ENCODE assay signal across 8 mouse cellular contexts in genomic region chr7:81167124-81167523, GRCm38 (mm10). TPM values are rescaled to one million over a fixed set of nuclear protein-coding genes. Genes with fewer than 3 reads are reported as not detected.
DNase-seq lines count a peak whose midpoint lies in the region; ATAC-seq and TF ChIP-seq lines count a peak whose summit lies in the region.

No protein-coding gene starts in this region.

- H3K27me3 ChIP-seq in Patski = no peaks in the 10 kb centered on the region
- no peaks in the 10 kb centered on the region for H3K27me3 ChIP-seq in forebrain, embryonic 12.5 days
- H3K27me3 ChIP-seq in midbrain, embryonic 16.5 days (ENCODE audit: control insufficient read depth, insufficient read depth, low read depth, low read length) = no peaks in the 10 kb centered on the region

- no peak overlapping the region for H3K27ac ChIP-seq in forebrain, embryonic 12.5 days
- no peak overlapping the region for H3K27ac ChIP-seq in midbrain, embryonic 16.5 days (ENCODE audit: low read length)

- in situ Hi-C loops in Patski (cut with MboI; ENCODE audit: low pct_unique_long_range_greater_than_20kb) = loop anchor here (10.0 kb wide), 2 partner anchors 148 to 358 kb away; no protein-coding TSS in a partner anchor

- no peaks in the 10 kb centered on the region for H3K36me3 ChIP-seq in forebrain, embryonic 12.5 days (replicated peaks)
- H3K36me3 ChIP-seq in midbrain, embryonic 16.5 days (ENCODE audit: control insufficient read depth, insufficient read depth, low read length) = no peaks in the 10 kb centered on the region

- H3K9me3 ChIP-seq in forebrain, embryonic 12.5 days = no peaks in the 10 kb centered on the region
- H3K9me3 ChIP-seq in midbrain, embryonic 16.5 days (replicated peaks; ENCODE audit: control insufficient read depth, low read length, poor library complexity, severe bottlenecking) = no peaks in the 10 kb centered on the region

- CTCF ChIA-PET in Patski (lab: Charles Lee) = interaction anchor here (0.7 to 9.4 kb wide), 18 partner anchors 9 to 175 kb away, joined by 3 to 148 read pairs (median 4); partner anchors contain the start of gene Rps17

- peak; percentile 85 for TF ChIP-seq CTCF in Patski (IDR thresholded peaks at IDR 0.05)

- 49% methylated on average over 3 of the region's 3 CpGs for WGBS in forebrain, embryonic 12.5 days
- 38% methylated on average over 3 of the region's 3 CpGs for WGBS in midbrain, embryonic 16.5 days

- no peak overlapping the region for H3K9ac ChIP-seq in forebrain, embryonic 12.5 days
- no peak overlapping the region for H3K9ac ChIP-seq in midbrain, embryonic 16.5 days (ENCODE audit: low read depth, low read length)

- POLR2A ChIA-PET in Patski (lab: Charles Lee) = interaction anchor here (0.9 to 1.6 kb wide), 4 partner anchors 153 to 176 kb away, joined by 3 to 7 read pairs (median 5); no protein-coding TSS in a partner anchor

- no peak overlapping the region for H3K4me2 ChIP-seq in forebrain, embryonic 12.5 days
- H3K4me2 ChIP-seq in midbrain, embryonic 16.5 days (ENCODE audit: low read length) = no peak overlapping the region

- intact Hi-C loops in heart, postnatal 25 days (cut with DNase I) = loop anchor here (1.0 to 2.0 kb wide), 2 partner anchors 42 to 169 kb away; no protein-coding TSS in a partner anchor

- no peak for ATAC-seq in Patski
- 0 out of 2 replicates have a peak, but pooled peaks have one; percentile 36 for ATAC-seq in forebrain, embryonic 12.5 days (ENCODE audit: low FRiP score)
- 0 out of 2 replicates have a peak, but pooled peaks have one; percentile 48 for ATAC-seq in midbrain, embryonic 16.5 days

- DNase-seq in heart, adult 8-10 months (ENCODE audit: low spot score) = peak; percentile 47
- no peak for DNase-seq in heart, postnatal 25 days (ENCODE audit: low spot score)
- DNase-seq in A20 (ENCODE audit: low read depth, low spot score) = peak; percentile 55
- DNase-seq in Patski (ENCODE audit: low read depth, low spot score) = no peak
- DNase-seq in kidney, postnatal 36 days = peak; percentile 44 to 55
- DNase-seq in testis, postnatal 14 days (ENCODE audit: low spot score) = no peak

- H3K4me3 ChIP-seq in forebrain, embryonic 12.5 days (replicated peaks) = no peak overlapping the region
- no peak overlapping the region for H3K4me3 ChIP-seq in midbrain, embryonic 16.5 days (ENCODE audit: low read depth, low read length)

- H3K4me1 ChIP-seq in forebrain, embryonic 12.5 days = no peaks in the 10 kb centered on the region
- no peaks in the 10 kb centered on the region for H3K4me1 ChIP-seq in midbrain, embryonic 16.5 days (ENCODE audit: control insufficient read depth, insufficient read depth, low read length)

RNA-seq across cellular contexts. Expression of gene Pde8a, which starts 46.3 kb away (rescaled TPM):
- total RNA-seq in heart, adult 8-10 months (2022) = 10 to 100 TPM; 13.4 to 16.0 (median 14.0) TPM
- total RNA-seq in heart, postnatal 25 days (2021) = 10 to 100 TPM in 1 of 2 experiments, 1 to 10 TPM in 1; 9.7 to 10.1 TPM
- polyA plus RNA-seq in Patski (2021) = 6.8 TPM
- polyA plus RNA-seq in forebrain, embryonic 12.5 days (2016; fragmentation: Nextera tagmentation; extraction: Ambion mirVana) = 2.3 and 2.8 TPM in 2 replicates
- 1.6 and 2.3 TPM in 2 replicates for polyA plus RNA-seq in midbrain, embryonic 16.5 days (2015; fragmentation: Nextera tagmentation; extraction: Ambion mirVana)

RNA-seq across cellular contexts. Expression of gene Slc28a1, which starts 52.5 kb away (rescaled TPM):
- total RNA-seq in heart, adult 8-10 months (2022) = under 1 TPM in 3 of 4 experiments, not detected in 1; 0.09 to 0.31 (median 0.16) TPM
- total RNA-seq in heart, postnatal 25 days (2021) = under 1 TPM; 0.10 to 0.11 TPM
- polyA plus RNA-seq in Patski (2021) = not detected
- polyA plus RNA-seq in forebrain, embryonic 12.5 days (2016; fragmentation: Nextera tagmentation; extraction: Ambion mirVana) = not detected in 2 replicates
- 0.07 TPM in 1 of 2 replicates, not detected in the other for polyA plus RNA-seq in midbrain, embryonic 16.5 days (2015; fragmentation: Nextera tagmentation; extraction: Ambion mirVana)

Comparison
In these comparisons a context has a peak if more than half of its experiments do, and no peak if none do; other contexts are left out.
1. DNase-seq: peak in heart, adult 8-10 months (single experiment), A20 (single experiment) and kidney, postnatal 36 days (2 of 2); none in heart, postnatal 25 days (single experiment), Patski (single experiment) and testis, postnatal 14 days (single experiment).